ENCODE assay signal across 9 mouse cellular contexts in the genomic region with DNA sequence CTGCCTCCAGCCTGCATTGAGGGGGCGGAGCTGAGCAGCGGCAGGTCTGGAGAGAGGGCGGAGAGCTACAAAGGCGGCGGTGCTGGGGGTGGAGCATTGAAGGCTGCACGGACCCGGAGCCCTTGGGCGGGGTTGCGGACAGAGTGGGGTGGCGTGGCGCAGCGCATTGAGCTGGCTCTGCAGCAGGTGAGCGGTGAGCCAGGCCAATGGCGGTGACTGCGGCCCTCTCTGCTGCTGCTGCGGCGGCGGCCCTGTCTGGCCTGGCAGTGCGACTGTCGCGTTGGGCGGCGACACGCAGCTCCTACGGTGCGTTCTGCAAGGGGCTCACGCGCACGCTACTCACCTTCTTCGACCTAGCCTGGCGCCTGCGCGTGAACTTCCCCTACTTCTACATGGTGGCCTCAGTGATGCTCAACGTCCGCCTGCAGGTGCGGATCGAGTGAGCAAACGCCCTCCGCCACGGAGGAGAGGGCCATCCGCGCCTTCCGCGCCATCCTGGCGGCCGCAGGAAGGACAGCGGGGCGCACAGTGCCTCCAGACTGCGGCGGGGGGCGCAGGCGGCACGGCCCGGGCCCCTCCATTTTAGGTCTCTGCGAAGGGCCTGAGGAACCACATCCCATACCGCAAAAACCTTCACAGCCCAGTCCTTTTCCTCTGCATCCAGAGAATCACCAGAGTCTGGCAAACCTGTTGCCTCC. TPM values are rescaled to one million over a fixed set of nuclear protein-coding genes. Genes with fewer than 3 reads are reported as not detected.
A peak's percentile ranks its signal among the peaks of the same experiment; 100 is the strongest.
DNase-seq lines count a peak whose midpoint lies in the region; ATAC-seq lines count a peak whose summit lies in the region.
"Not testable (repeated sequence)": the region's sequence is repeated elsewhere in the genome, so short reads cannot be mapped to it uniquely, and the experiment has no call there.
"Had no signal": no experiment of that assay in that cellular context is flagged by ENCODE, and none has a peak within 500 bp of the region (broad histone marks: within the 10 kb centered on the region; RNA-seq: fewer than 3 reads in every experiment).

A gene (plus strand): TSS at position 156 of the 698 bp plus-strand sequence.

- intact Hi-C loops in heart, postnatal 36 days (cut with DNase I): not testable (repeated sequence)

- not testable (repeated sequence) for H3K27me3 ChIP-seq in forebrain, embryonic 11.5 days (ENCODE audit: control insufficient read depth, insufficient read depth, low read length); stomach, embryonic 16.5 days (ENCODE audit: control insufficient read depth, insufficient read depth, low read length)
- H3K27me3 ChIP-seq in liver, embryonic 12.5 days (replicated peaks): peaks cover 17% of the 10 kb centered on the region

- peak; percentile 90 for ATAC-seq in forebrain, embryonic 11.5 days (replicated peaks; ENCODE audit: low FRiP score)
- ATAC-seq in liver, embryonic 12.5 days: peak; percentile 83
- peak; percentile 93 for ATAC-seq in stomach, embryonic 16.5 days (ENCODE audit: insufficient read depth, low FRiP score)

- H3K36me3 ChIP-seq in forebrain, embryonic 11.5 days (ENCODE audit: control insufficient read depth, insufficient read depth, low read length); liver, embryonic 12.5 days; stomach, embryonic 16.5 days (ENCODE audit: control insufficient read depth, insufficient read depth, low read length): not testable (repeated sequence)

- not testable (repeated sequence) for H3K4me1 ChIP-seq in forebrain, embryonic 11.5 days (replicated peaks; ENCODE audit: control insufficient read depth, insufficient read depth, low read length); liver, embryonic 12.5 days; stomach, embryonic 16.5 days (ENCODE audit: control insufficient read depth, insufficient read depth, low read length)

- peak within 1 kb of the TSS; percentile 48 for H3K4me2 ChIP-seq in forebrain, embryonic 11.5 days (ENCODE audit: low read depth, low read length, severe bottlenecking)
- H3K4me2 ChIP-seq in liver, embryonic 12.5 days: peak within 1 kb of the TSS; percentile 66
- H3K4me2 ChIP-seq in stomach, embryonic 16.5 days (ENCODE audit: low read depth, low read length): peak within 1 kb of the TSS; percentile 56

- H3K9me3 ChIP-seq in forebrain, embryonic 11.5 days (ENCODE audit: control insufficient read depth, low read length); liver, embryonic 12.5 days (replicated peaks); stomach, embryonic 16.5 days (replicated peaks; ENCODE audit: control insufficient read depth, low read length): not testable (repeated sequence)

- 13% methylated on average over 49 of the region's 56 CpGs for WGBS in forebrain, embryonic 11.5 days
- 6% methylated on average over 45 of the region's 56 CpGs for WGBS in liver, embryonic 12.5 days (ENCODE audit: insufficient replicate concordance)
- whole genome bisulfite sequencing in stomach, embryonic 16.5 days: 10% methylated on average over 55 of the region's 56 CpGs

- H3K4me3 ChIP-seq in forebrain, embryonic 11.5 days (ENCODE audit: low read depth, low read length): peak within 1 kb of the TSS; percentile 34
- peak within 1 kb of the TSS; percentile 52 for H3K4me3 ChIP-seq in liver, embryonic 12.5 days
- peak within 1 kb of the TSS; percentile 46 for H3K4me3 ChIP-seq in stomach, embryonic 16.5 days (replicated peaks; ENCODE audit: low read length)

- DNase-seq in CD4-positive, CD25-positive, alpha-beta regulatory T cell, adult 2 months (ENCODE audit: low read depth, low spot score): peak; percentile 65
- peak; percentile 22 for DNase-seq in c-Kit-positive CD71-positive TER-119-negative erythroid progenitor cells, embryonic 14.5 days (ENCODE audit: low read depth)
- DNase-seq in forebrain, embryonic 11.5 days (ENCODE audit: low spot score): peak; percentile 72
- peak; percentile 5 to 10 for DNase-seq in heart, postnatal 36 days
- DNase-seq in kidney, postnatal 36 days: peak; percentile 67 to 80
- peak; percentile 22 for DNase-seq in naive thymus-derived CD4-positive, alpha-beta T cell, adult 2 months (ENCODE audit: low read depth)

- not testable (repeated sequence) for H3K27ac ChIP-seq in forebrain, embryonic 11.5 days (ENCODE audit: low read depth, low read length); liver, embryonic 12.5 days; stomach, embryonic 16.5 days (ENCODE audit: low read length)

- peak within 1 kb of the TSS; percentile 48 for H3K9ac ChIP-seq in forebrain, embryonic 11.5 days (ENCODE audit: low read length)
- H3K9ac ChIP-seq in liver, embryonic 12.5 days: not testable (repeated sequence)
- H3K9ac ChIP-seq in stomach, embryonic 16.5 days (ENCODE audit: low read length): peak within 1 kb of the TSS; percentile 56; the same call in 1 of the 2 replicates

RNA-seq across cellular contexts. Expression of the gene that starts here (rescaled TPM):
- polyA plus RNA-seq in forebrain, embryonic 11.5 days (2014; fragmentation: Nextera tagmentation; extraction: Ambion mirVana): 4.3 and 4.6 TPM in 2 replicates
- not detected for total RNA-seq in heart, postnatal 36 days (2021)
- polyA plus RNA-seq in liver, embryonic 12.5 days (2016; fragmentation: Nextera tagmentation; extraction: Ambion mirVana): 0.83 and 1.0 TPM in 2 replicates
- 3.7 TPM in 2 replicates for polyA plus RNA-seq in stomach, embryonic 16.5 days (2015; fragmentation: Nextera tagmentation; extraction: Ambion mirVana)
- polyA plus RNA-seq: C2C12 had no signal

Comparison
In these comparisons a context has a peak if more than half of its experiments do, and no peak if none do; other contexts are left out.
1. Peak in DNase-seq in heart, postnatal 36 days; RNA of the gene not detected or under 1 TPM.
2. DNase-seq: peak in every context shown above with its lines; median percentile 74 in kidney, postnatal 36 days; 72 in forebrain, embryonic 11.5 days; 65 in CD4-positive, CD25-positive, alpha-beta regulatory T cell, adult 2 months; 22 in c-Kit-positive CD71-positive TER-119-negative erythroid progenitor cells, embryonic 14.5 days; 22 in naive thymus-derived CD4-positive, alpha-beta T cell, adult 2 months; 8 in heart, postnatal 36 days.